Mouse (Mus musculus) stomach, postnatal 0 days (tissue): ENCODE data around the gene Slc22a18.

ENCODE experiments used
- CTCF ChIP-seq: IDR thresholded peaks from 2 replicates; pipeline ENCODE4 v1.5.1; 2016; ENCODE audit warnings: antibody characterized with exemption, low read depth, mild to moderate bottlenecking, moderate library complexity
- EP300 ChIP-seq: optimal IDR thresholded peaks from 2 replicates; pipeline ENCODE3; 2016; ENCODE audit warnings: antibody characterized with exemption

DNA sequence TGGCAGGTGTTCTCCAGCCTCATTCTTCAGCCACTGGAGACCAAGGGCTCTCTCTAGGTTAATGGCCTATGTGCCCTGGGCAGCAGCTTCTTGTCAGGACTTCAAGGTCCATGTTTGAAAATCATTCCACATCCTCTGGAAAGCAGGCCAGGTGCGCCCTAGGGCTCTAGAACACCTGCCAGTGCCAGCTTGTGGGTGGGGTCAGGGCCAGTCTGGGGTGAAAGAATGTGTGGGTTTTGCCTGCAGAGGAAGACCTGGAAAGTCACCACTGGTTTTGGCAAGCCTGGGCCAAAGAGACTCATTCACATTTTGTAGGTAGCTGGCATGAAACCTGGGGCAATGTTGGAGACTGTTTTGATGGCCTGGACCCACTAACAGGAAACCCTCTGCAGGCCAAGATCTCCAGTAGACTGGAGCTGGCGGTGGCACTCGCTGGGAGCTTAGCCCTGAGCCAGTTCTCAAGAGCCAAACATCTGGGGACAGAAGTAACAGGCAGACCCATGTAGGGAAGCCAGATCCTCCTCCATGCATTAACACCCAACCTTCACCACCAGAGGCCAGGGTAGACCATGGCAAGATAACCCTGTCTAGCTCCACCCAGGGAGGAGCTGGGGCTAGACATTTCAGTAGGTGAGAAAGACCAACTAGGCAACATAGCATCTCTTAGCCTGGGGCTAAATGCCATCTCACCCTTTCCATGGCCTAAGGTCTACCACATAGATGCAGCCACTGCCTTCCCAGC lies 37.2 kb downstream of the Slc22a18 start:
- no peak; the same call in 1 of the 2 replicates for TF ChIP-seq CTCF
- TF ChIP-seq EP300 = no peak
